Mouse (Mus musculus): ENCODE measurements around the gene Dnajc6.

- TF ChIP-seq TCF3 (IDR thresholded peaks at IDR 0.05; ENCODE audit: insufficient read length, low read depth) (no peak), POLR2A (IDR thresholded peaks at IDR 0.05; ENCODE audit: insufficient read length, low read depth) (no peak), E2F4 (IDR thresholded peaks at IDR 0.05; ENCODE audit: insufficient read depth) (no peak)
These were observed 152.3 kb downstream of the Dnajc6 start for GRCm38 (mm10) chr4:101648745-101649144.

Data from myocyte (in vitro differentiated cells).